Mouse (Mus musculus): ENCODE data around the gene Hes1. TPM values are rescaled to one million over a fixed set of nuclear protein-coding genes. Genes with fewer than 3 reads are reported as not detected.
A peak's percentile ranks its signal among the peaks of the same experiment; 100 is the strongest.

Gene Hes1
- polyA plus RNA-seq, 1 experiment from 2014 or later: 102 TPM

- Histone ChIP-seq H3K27ac (no peak overlapping the region), H3K4me1 (replicated peaks; ENCODE audit: insufficient read depth, low read length) (peaks cover 18% of the 10 kb centered on the region)
- 62% methylated on average over 5 of the region's 5 CpGs for WGBS
Observed at GRCm38 (mm10) chr16:30034979-30035440, 29.2 kb upstream of the Hes1 start.

GRCm38 (mm10) chr16:30036104-30036503, 28.1 kb upstream of the Hes1 start:
- TF ChIP-seq CTCF (IDR thresholded peaks at IDR 0.05; ENCODE audit: low read depth): no peak
- Histone ChIP-seq H3K4me3 (replicated peaks; ENCODE audit: low read depth, low read length) (no peak overlapping the region), H3K9ac (ENCODE audit: low read depth, low read length) (no peak overlapping the region), H3K36me3 (ENCODE audit: insufficient read depth, low read length) (no peaks in the 10 kb centered on the region), H3K27ac (no peak overlapping the region), H3K27me3 (ENCODE audit: insufficient read depth, low read length) (0 out of 2 replicates have a peak, but pooled peaks cover 4% of the 10 kb centered on the region), H3K4me1 (replicated peaks; ENCODE audit: insufficient read depth, low read length) (peaks cover 18% of the 10 kb centered on the region), H3K9me3 (replicated peaks; ENCODE audit: low read length) (no peaks in the 10 kb centered on the region), H3K4me2 (ENCODE audit: low read length) (no peak overlapping the region)
- ATAC-seq (replicated peaks; ENCODE audit: low FRiP score, low read depth) (no peak), DNase-seq (ENCODE audit: low spot score) (no peak)
- 85% methylated on average over 3 of the region's 3 CpGs for WGBS

More at GRCm38 (mm10) chr16:30034979-30035440, 29.2 kb upstream of the Hes1 start:
- no peak overlapping the region for H3K9ac ChIP-seq (ENCODE audit: low read depth, low read length)
- no peak for TF ChIP-seq CTCF (IDR thresholded peaks at IDR 0.05; ENCODE audit: low read depth)
- DNase-seq (ENCODE audit: low spot score) (no peak), ATAC-seq (replicated peaks; ENCODE audit: low FRiP score, low read depth) (no peak)
- no peaks in the 10 kb centered on the region for H3K9me3 ChIP-seq (replicated peaks; ENCODE audit: low read length)
- no peaks in the 10 kb centered on the region for H3K36me3 ChIP-seq (ENCODE audit: insufficient read depth, low read length)
- no peak overlapping the region for H3K4me3 ChIP-seq (replicated peaks; ENCODE audit: low read depth, low read length)
- 0 out of 2 replicates have a peak, but pooled peaks cover 4% of the 10 kb centered on the region for H3K27me3 ChIP-seq (ENCODE audit: insufficient read depth, low read length)
- no peak overlapping the region for H3K4me2 ChIP-seq (ENCODE audit: low read length)

DNA sequence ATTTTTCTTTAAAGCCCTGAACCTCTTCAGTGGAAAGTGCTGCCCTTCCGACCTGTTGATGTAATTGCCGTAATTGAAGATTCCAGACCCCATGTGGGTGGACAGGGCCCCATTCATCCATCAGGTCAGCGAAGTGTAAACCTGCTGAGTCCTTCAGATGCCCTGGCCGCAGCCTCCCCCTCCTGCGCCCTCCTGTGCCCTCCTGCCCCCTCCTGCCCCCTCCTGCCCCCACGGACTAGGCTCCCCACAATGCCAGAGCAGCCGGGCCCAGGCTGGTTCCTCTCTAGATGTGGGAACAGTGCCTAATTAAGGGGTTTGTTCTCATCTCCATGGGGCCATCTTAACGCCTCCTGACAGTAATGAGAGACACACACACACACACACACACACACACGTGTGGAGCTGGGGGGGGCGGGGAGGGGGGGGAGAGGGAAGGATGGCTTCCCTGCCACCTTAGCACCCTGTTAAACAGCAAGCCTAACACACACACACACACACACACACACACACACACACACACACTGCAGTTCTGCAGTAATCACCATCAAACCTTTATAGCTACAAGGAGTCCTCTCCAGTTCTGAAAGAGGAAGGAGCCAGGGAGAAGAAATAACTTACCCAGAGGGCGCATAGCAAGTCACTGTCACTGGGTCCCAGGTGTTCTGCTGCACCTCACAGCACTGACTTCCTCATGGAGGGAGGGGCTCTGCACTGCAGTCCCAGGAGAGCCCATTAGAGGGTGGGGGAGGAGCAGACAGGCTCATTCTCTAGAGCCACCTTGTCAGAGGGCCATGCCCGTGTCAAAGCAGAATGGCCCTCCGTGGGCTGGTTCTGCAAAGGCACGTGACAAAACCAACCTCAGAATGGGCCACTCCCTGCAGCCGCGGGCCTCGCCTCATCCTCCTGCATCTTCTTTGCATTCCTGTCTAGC, 25.3 kb upstream of the Hes1 start:
- H3K9ac ChIP-seq (ENCODE audit: low read depth, low read length): no peak overlapping the region
- no peak overlapping the region for H3K4me3 ChIP-seq (replicated peaks; ENCODE audit: low read depth, low read length)
- ATAC-seq (replicated peaks; ENCODE audit: low FRiP score, low read depth): no peak; the same call in 1 of the 2 replicates
- peak; percentile 55 for DNase-seq (ENCODE audit: low spot score)
- no peak for TF ChIP-seq CTCF (IDR thresholded peaks at IDR 0.05; ENCODE audit: low read depth)
- H3K4me2 ChIP-seq (ENCODE audit: low read length): no peak overlapping the region
- H3K36me3 ChIP-seq (ENCODE audit: insufficient read depth, low read length): no peaks in the 10 kb centered on the region
- peaks cover 17% of the 10 kb centered on the region for H3K4me1 ChIP-seq (replicated peaks; ENCODE audit: insufficient read depth, low read length)
- WGBS: 26% methylated on average over 15 of the region's 17 CpGs
- H3K27me3 ChIP-seq (ENCODE audit: insufficient read depth, low read length): 0 out of 2 replicates have a peak, but pooled peaks cover 4% of the 10 kb centered on the region
- H3K9me3 ChIP-seq (replicated peaks; ENCODE audit: low read length): no peaks in the 10 kb centered on the region
- no peak overlapping the region for H3K27ac ChIP-seq

DNA sequence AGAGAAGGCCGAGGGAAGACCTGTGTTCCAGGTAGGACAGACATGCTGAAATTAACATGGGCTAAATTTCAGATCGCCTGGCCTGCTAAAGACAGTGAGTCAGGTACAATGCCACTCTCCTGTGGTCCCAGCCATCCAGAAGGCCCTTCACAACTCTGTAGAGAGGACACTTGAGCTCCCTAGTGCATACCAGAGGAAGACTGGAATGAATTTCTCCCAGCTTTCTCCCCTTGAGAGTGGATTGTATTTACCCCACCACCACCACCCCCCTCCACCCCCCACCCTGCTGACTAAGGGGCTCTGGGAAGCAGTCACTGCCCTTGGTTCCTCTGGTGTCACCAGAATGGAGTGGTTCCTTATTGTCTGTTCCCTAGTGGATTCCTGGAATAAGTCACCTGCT, 24.3 kb upstream of the Hes1 start:
- 87% methylated on average over 2 of the region's 2 CpGs for WGBS
- Histone ChIP-seq H3K4me2 (ENCODE audit: low read length) (no peak overlapping the region), H3K4me3 (replicated peaks; ENCODE audit: low read depth, low read length) (no peak overlapping the region), H3K27ac (no peak overlapping the region), H3K27me3 (ENCODE audit: insufficient read depth, low read length) (0 out of 2 replicates have a peak, but pooled peaks cover 4% of the 10 kb centered on the region), H3K36me3 (ENCODE audit: insufficient read depth, low read length) (no peaks in the 10 kb centered on the region), H3K4me1 (replicated peaks; ENCODE audit: insufficient read depth, low read length) (peaks cover 8% of the 10 kb centered on the region), H3K9ac (ENCODE audit: low read depth, low read length) (no peak overlapping the region), H3K9me3 (replicated peaks; ENCODE audit: low read length) (no peaks in the 10 kb centered on the region)
- no peak for ATAC-seq (replicated peaks; ENCODE audit: low FRiP score, low read depth)
- no peak for TF ChIP-seq CTCF (IDR thresholded peaks at IDR 0.05; ENCODE audit: low read depth)
- DNase-seq (ENCODE audit: low spot score): no peak

DNA sequence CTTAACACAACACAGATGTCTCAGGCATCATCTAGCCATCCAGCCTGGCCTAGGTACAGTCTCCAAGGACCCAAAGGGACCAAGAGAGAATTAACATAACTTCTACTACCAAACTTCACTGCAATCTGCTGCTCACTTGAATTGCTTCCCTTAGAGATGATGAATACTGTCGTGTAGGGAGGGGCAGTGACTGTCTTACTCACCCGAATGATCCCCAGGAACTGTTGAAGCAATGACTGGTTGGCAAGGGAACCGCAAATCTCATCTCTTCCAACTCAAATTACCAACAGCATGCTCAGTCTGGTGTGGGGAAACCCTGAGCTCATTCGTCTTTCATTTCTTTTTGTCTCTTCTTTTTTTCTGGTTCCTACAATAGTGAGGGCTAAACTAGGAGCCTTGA, 21.3 kb upstream of the Hes1 start:
- Histone ChIP-seq H3K4me1 (replicated peaks; ENCODE audit: insufficient read depth, low read length) (peaks cover 10% of the 10 kb centered on the region), H3K4me2 (ENCODE audit: low read length) (no peak overlapping the region), H3K27ac (no peak overlapping the region), H3K4me3 (replicated peaks; ENCODE audit: low read depth, low read length) (no peak overlapping the region), H3K9me3 (replicated peaks; ENCODE audit: low read length) (no peaks in the 10 kb centered on the region), H3K36me3 (ENCODE audit: insufficient read depth, low read length) (no peaks in the 10 kb centered on the region), H3K9ac (ENCODE audit: low read depth, low read length) (no peak overlapping the region), H3K27me3 (ENCODE audit: insufficient read depth, low read length) (0 out of 2 replicates have a peak, but pooled peaks cover 4% of the 10 kb centered on the region)
- no peak for TF ChIP-seq CTCF (IDR thresholded peaks at IDR 0.05; ENCODE audit: low read depth)
- DNase-seq (ENCODE audit: low spot score) (no peak), ATAC-seq (replicated peaks; ENCODE audit: low FRiP score, low read depth) (no peak)
- 55% methylated on average over 4 of the region's 4 CpGs for WGBS

- H3K9ac ChIP-seq (ENCODE audit: low read depth, low read length): no peak overlapping the region
- 0 out of 2 replicates have a peak, but pooled peaks have one; percentile 29 for TF ChIP-seq CTCF (IDR thresholded peaks at IDR 0.05; ENCODE audit: low read depth)
- no peaks in the 10 kb centered on the region for H3K9me3 ChIP-seq (replicated peaks; ENCODE audit: low read length)
- no peaks in the 10 kb centered on the region for H3K27me3 ChIP-seq (ENCODE audit: insufficient read depth, low read length)
- H3K4me1 ChIP-seq (replicated peaks; ENCODE audit: insufficient read depth, low read length): 0 out of 2 replicates have a peak, but pooled peaks cover 3% of the 10 kb centered on the region
- no peak overlapping the region for H3K4me2 ChIP-seq (ENCODE audit: low read length)
- H3K36me3 ChIP-seq (ENCODE audit: insufficient read depth, low read length): no peaks in the 10 kb centered on the region
- ATAC-seq (replicated peaks; ENCODE audit: low FRiP score, low read depth) (peak; percentile 93), DNase-seq (ENCODE audit: low spot score) (peak; percentile 56)
- H3K4me3 ChIP-seq (replicated peaks; ENCODE audit: low read depth, low read length): no peak overlapping the region
- WGBS: 28% methylated on average over 5 of the region's 5 CpGs
- 0 out of 2 replicates have a peak overlapping the region, but pooled peaks have one; percentile 2 for H3K27ac ChIP-seq
Observed at GRCm38 (mm10) chr16:30045615-30046014, 18.6 kb upstream of the Hes1 start.
